Mouse (Mus musculus): ENCODE measurements around the gene Sigirr. TPM values are rescaled to one million over a fixed set of nuclear protein-coding genes. Genes with fewer than 3 reads are reported as not detected.
A peak's percentile ranks its signal among the peaks of the same experiment; 100 is the strongest.

Gene Sigirr
- polyA plus RNA-seq (2011; ENCODE audit: insufficient read length, low read depth, missing spikeins), result not detected in 2 replicates

GRCm38 (mm10) chr7:141099911-141100691 is at the start of gene Sigirr:
Gene Sigirr (minus strand): TSS chr7:141100572.
- Histone ChIP-seq H3K4me1 (ENCODE audit: control insufficient read depth, insufficient read depth, low read length) (no peaks in the 10 kb centered on the region), H3K27ac (ENCODE audit: insufficient read depth, low read length) (no peak within 1 kb of the TSS), H3K4me3 (ENCODE audit: insufficient read depth, low read length) (peak within 1 kb of the TSS; percentile 9; the same call in 1 of the 2 replicates)
- no peak for TF ChIP-seq POLR2A (IDR thresholded peaks at IDR 0.05; ENCODE audit: low read depth, low read length)
- no peak for TF ChIP-seq CTCF (IDR thresholded peaks at IDR 0.05; ENCODE audit: borderline replicate concordance, insufficient read depth, low read length)

GRCm38 (mm10) chr7:141148639-141149038 is 48.3 kb upstream of the Sigirr start:
- Histone ChIP-seq H3K4me1 (ENCODE audit: control insufficient read depth, insufficient read depth, low read length) (no peaks in the 10 kb centered on the region), H3K27ac (ENCODE audit: insufficient read depth, low read length) (no peak overlapping the region), H3K4me3 (ENCODE audit: insufficient read depth, low read length) (no peak overlapping the region)
- TF ChIP-seq POLR2A (IDR thresholded peaks at IDR 0.05; ENCODE audit: low read depth, low read length) (no peak), CTCF (IDR thresholded peaks at IDR 0.05; ENCODE audit: borderline replicate concordance, insufficient read depth, low read length) (no peak)

- TF ChIP-seq CTCF (IDR thresholded peaks at IDR 0.05; ENCODE audit: borderline replicate concordance, insufficient read depth, low read length) (no peak), POLR2A (IDR thresholded peaks at IDR 0.05; ENCODE audit: low read depth, low read length) (no peak)
- H3K4me1 ChIP-seq (ENCODE audit: control insufficient read depth, insufficient read depth, low read length), result no peaks in the 10 kb centered on the region
- H3K27ac ChIP-seq (ENCODE audit: insufficient read depth, low read length), result no peak overlapping the region
- H3K4me3 ChIP-seq (ENCODE audit: insufficient read depth, low read length), result no peak overlapping the region
Observed at GRCm38 (mm10) chr7:141147044-141147443, 46.7 kb upstream of the Sigirr start.

DNA sequence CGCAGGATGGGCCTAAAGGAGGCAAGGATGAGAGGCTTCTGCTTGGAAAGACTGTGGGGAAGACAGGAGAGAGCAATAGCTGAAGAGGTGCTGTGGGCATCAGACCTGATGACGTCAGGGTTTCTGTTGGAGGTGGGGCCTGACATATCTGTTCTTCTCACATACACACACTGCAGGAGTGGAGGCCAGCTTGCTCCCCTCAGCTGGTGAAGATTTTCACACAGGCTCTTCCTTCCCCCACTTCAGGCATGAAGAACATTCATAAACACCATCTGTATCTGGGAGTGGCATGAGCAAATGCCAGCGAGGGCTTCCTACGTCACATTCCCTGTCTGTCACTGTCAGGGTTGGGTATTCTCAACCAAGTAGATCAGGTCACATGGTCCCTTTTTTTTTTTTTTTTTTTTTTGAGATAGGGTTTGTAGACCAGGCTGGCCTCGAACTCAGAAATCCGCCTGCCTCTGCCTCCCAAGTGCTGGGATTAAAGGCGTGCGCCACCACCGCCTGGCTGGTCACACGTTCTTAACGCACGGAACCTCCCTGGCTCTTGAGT is 45.7 kb upstream of the Sigirr start:
- no peaks in the 10 kb centered on the region for H3K4me1 ChIP-seq (ENCODE audit: control insufficient read depth, insufficient read depth, low read length)
- H3K27ac ChIP-seq (ENCODE audit: insufficient read depth, low read length), result no peak overlapping the region
- no peak for TF ChIP-seq POLR2A (IDR thresholded peaks at IDR 0.05; ENCODE audit: low read depth, low read length)
- TF ChIP-seq CTCF (IDR thresholded peaks at IDR 0.05; ENCODE audit: borderline replicate concordance, insufficient read depth, low read length), result no peak
- no peak overlapping the region for H3K4me3 ChIP-seq (ENCODE audit: insufficient read depth, low read length)

DNA sequence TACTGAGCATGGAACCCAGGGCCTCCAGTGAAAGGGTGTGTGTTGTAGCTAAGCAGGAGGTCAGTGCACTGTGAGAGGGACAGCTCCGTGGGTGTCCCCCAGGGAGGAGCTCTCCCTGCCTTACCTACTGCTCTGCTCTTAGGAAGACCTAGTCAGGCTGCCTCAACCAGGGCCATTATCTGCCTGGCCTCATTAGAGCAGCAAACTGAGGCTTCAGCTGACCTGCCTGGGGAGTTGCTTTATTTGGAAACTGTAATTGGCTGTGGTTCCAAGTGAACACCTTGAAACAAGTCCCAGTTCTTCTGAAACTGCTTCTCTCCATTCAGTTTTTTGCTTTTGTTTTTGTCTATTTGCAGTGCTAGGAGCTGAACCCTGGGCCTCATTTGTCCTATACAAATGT is 45.0 kb upstream of the Sigirr start:
- no peak for TF ChIP-seq POLR2A (IDR thresholded peaks at IDR 0.05; ENCODE audit: low read depth, low read length)
- no peak for TF ChIP-seq CTCF (IDR thresholded peaks at IDR 0.05; ENCODE audit: borderline replicate concordance, insufficient read depth, low read length)
- Histone ChIP-seq H3K4me3 (ENCODE audit: insufficient read depth, low read length) (no peak overlapping the region), H3K27ac (ENCODE audit: insufficient read depth, low read length) (no peak overlapping the region), H3K4me1 (ENCODE audit: control insufficient read depth, insufficient read depth, low read length) (no peaks in the 10 kb centered on the region)

GRCm38 (mm10) chr7:141144650-141145049 is 44.3 kb upstream of the Sigirr start:
- Histone ChIP-seq H3K4me1 (ENCODE audit: control insufficient read depth, insufficient read depth, low read length) (no peaks in the 10 kb centered on the region), H3K27ac (ENCODE audit: insufficient read depth, low read length) (no peak overlapping the region), H3K4me3 (ENCODE audit: insufficient read depth, low read length) (no peak overlapping the region)
- TF ChIP-seq CTCF (IDR thresholded peaks at IDR 0.05; ENCODE audit: borderline replicate concordance, insufficient read depth, low read length) (no peak), POLR2A (IDR thresholded peaks at IDR 0.05; ENCODE audit: low read depth, low read length) (no peak)

DNA sequence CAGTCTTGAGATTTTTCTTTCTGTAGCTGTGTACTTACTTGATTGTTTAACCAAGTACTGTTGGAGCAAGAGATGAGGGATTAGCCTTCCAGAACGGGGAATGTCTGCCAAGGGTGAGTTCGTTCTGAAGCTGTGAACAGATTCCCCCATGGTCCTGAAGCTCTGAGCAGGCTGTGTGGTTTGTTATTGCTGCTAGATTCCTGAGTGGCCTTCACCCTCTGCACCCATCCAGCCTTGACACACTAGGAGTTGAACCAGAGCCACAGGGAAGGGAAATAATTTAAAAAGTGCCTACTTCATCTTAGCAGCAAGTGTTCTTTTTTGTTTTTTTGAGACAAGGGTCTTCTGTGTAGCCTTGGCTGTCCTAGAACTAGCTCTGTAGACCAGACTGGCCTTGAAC is 43.5 kb upstream of the Sigirr start:
- no peaks in the 10 kb centered on the region for H3K4me1 ChIP-seq (ENCODE audit: control insufficient read depth, insufficient read depth, low read length)
- no peak overlapping the region for H3K4me3 ChIP-seq (ENCODE audit: insufficient read depth, low read length)
- no peak for TF ChIP-seq CTCF (IDR thresholded peaks at IDR 0.05; ENCODE audit: borderline replicate concordance, insufficient read depth, low read length)
- TF ChIP-seq POLR2A (IDR thresholded peaks at IDR 0.05; ENCODE audit: low read depth, low read length), result no peak
- no peak overlapping the region for H3K27ac ChIP-seq (ENCODE audit: insufficient read depth, low read length)

- Histone ChIP-seq H3K4me1 (ENCODE audit: control insufficient read depth, insufficient read depth, low read length) (no peaks in the 10 kb centered on the region), H3K27ac (ENCODE audit: insufficient read depth, low read length) (no peak overlapping the region), H3K4me3 (ENCODE audit: insufficient read depth, low read length) (no peak overlapping the region)
- TF ChIP-seq POLR2A (IDR thresholded peaks at IDR 0.05; ENCODE audit: low read depth, low read length) (no peak), CTCF (IDR thresholded peaks at IDR 0.05; ENCODE audit: borderline replicate concordance, insufficient read depth, low read length) (peak; percentile 41; the same call in 1 of the 2 replicates)
Observed at GRCm38 (mm10) chr7:141143112-141143511, 42.7 kb upstream of the Sigirr start.

DNA sequence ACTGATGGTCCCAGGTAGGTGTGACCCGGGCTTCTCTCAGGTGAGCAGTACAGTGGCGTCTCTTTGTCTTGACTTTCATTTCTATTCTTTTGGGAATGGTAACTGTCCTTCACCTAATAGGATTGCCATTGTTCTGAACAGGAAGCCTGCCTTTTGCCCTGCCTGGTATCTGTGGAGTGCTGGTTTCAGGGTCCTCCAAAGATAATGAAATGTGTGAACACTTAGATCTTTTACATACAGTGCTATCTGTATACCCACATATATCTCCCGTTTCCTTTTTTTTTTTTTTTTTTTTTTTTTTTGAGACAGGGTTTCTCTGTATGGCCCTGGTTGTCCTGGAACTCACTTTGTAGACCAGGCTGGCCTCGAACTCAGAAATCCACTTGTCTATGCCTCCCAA is 41.0 kb upstream of the Sigirr start:
- Histone ChIP-seq H3K4me3 (ENCODE audit: insufficient read depth, low read length) (no peak overlapping the region), H3K27ac (ENCODE audit: insufficient read depth, low read length) (no peak overlapping the region), H3K4me1 (ENCODE audit: control insufficient read depth, insufficient read depth, low read length) (no peaks in the 10 kb centered on the region)
- TF ChIP-seq POLR2A (IDR thresholded peaks at IDR 0.05; ENCODE audit: low read depth, low read length), result no peak
- no peak for TF ChIP-seq CTCF (IDR thresholded peaks at IDR 0.05; ENCODE audit: borderline replicate concordance, insufficient read depth, low read length)

Measured in embryonic fibroblast, embryonic 13.5 days (primary cell).